Mouse (Mus musculus): ENCODE data around the gene Traf2. TPM values are rescaled to one million over a fixed set of nuclear protein-coding genes. Genes with fewer than 3 reads are reported as not detected.

The Traf2 gene
- polyA plus RNA-seq, 1 experiment from 2014 or later = 34.1 TPM

- Histone ChIP-seq H3K9me3 (ENCODE audit: control insufficient read depth, low read length) (no peaks in the 10 kb centered on the region), H3K36me3 (ENCODE audit: control insufficient read depth, insufficient read depth, low read length) (peaks cover 25% of the 10 kb centered on the region), H3K4me3 (ENCODE audit: low read length) (peak overlapping the region; percentile 53), H3K9ac (ENCODE audit: low read depth, low read length) (peak overlapping the region; percentile 67), H3K4me2 (ENCODE audit: low read depth, low read length) (peak overlapping the region; percentile 58), H3K4me1 (ENCODE audit: control insufficient read depth, insufficient read depth, low read length) (peaks cover 17% of the 10 kb centered on the region), H3K27ac (ENCODE audit: low read length) (peak overlapping the region; percentile 82), H3K27me3 (replicated peaks; ENCODE audit: control insufficient read depth, insufficient read depth, low read length) (no peaks in the 10 kb centered on the region)
- no peak for ATAC-seq
- WGBS = 73% methylated on average over 6 of the region's 6 CpGs
Measured at GRCm38 (mm10) chr2:25568473-25569019, 21.8 kb upstream of the Traf2 start.

GRCm38 (mm10) chr2:25566558-25566957 lies 19.8 kb upstream of the Traf2 start:
- WGBS = 80% methylated on average over 6 of the region's 6 CpGs
- Histone ChIP-seq H3K36me3 (ENCODE audit: control insufficient read depth, insufficient read depth, low read length) (peaks cover 38% of the 10 kb centered on the region), H3K9ac (ENCODE audit: low read depth, low read length) (peak overlapping the region; percentile 67), H3K4me1 (ENCODE audit: control insufficient read depth, insufficient read depth, low read length) (peaks cover 8% of the 10 kb centered on the region; the same call in 1 of the 2 replicates), H3K27me3 (replicated peaks; ENCODE audit: control insufficient read depth, insufficient read depth, low read length) (no peaks in the 10 kb centered on the region), H3K9me3 (ENCODE audit: control insufficient read depth, low read length) (no peaks in the 10 kb centered on the region), H3K27ac (ENCODE audit: low read length) (peak overlapping the region; percentile 82), H3K4me3 (ENCODE audit: low read length) (peak overlapping the region; percentile 53), H3K4me2 (ENCODE audit: low read depth, low read length) (peak overlapping the region; percentile 58)
- no peak for ATAC-seq

GRCm38 (mm10) chr2:25565741-25566140 lies 19.0 kb upstream of the Traf2 start:
- Histone ChIP-seq H3K9me3 (ENCODE audit: control insufficient read depth, low read length) (no peaks in the 10 kb centered on the region), H3K36me3 (ENCODE audit: control insufficient read depth, insufficient read depth, low read length) (peaks cover 38% of the 10 kb centered on the region), H3K27me3 (replicated peaks; ENCODE audit: control insufficient read depth, insufficient read depth, low read length) (no peaks in the 10 kb centered on the region), H3K4me2 (ENCODE audit: low read depth, low read length) (peak overlapping the region; percentile 58), H3K27ac (ENCODE audit: low read length) (peak overlapping the region; percentile 48; the same call in 1 of the 2 replicates), H3K9ac (ENCODE audit: low read depth, low read length) (peak overlapping the region; percentile 67), H3K4me1 (ENCODE audit: control insufficient read depth, insufficient read depth, low read length) (peaks cover 8% of the 10 kb centered on the region; the same call in 1 of the 2 replicates), H3K4me3 (ENCODE audit: low read length) (peak overlapping the region; percentile 53)
- no peak for ATAC-seq
- 88% methylated on average over 8 of the region's 8 CpGs for WGBS

- Histone ChIP-seq H3K27ac (ENCODE audit: low read length) (no peak overlapping the region), H3K36me3 (ENCODE audit: control insufficient read depth, insufficient read depth, low read length) (peaks cover 34% of the 10 kb centered on the region), H3K4me1 (ENCODE audit: control insufficient read depth, insufficient read depth, low read length) (peaks cover 21% of the 10 kb centered on the region), H3K4me3 (ENCODE audit: low read length) (no peak overlapping the region), H3K9me3 (ENCODE audit: control insufficient read depth, low read length) (no peaks in the 10 kb centered on the region), H3K4me2 (ENCODE audit: low read depth, low read length) (no peak overlapping the region), H3K27me3 (replicated peaks; ENCODE audit: control insufficient read depth, insufficient read depth, low read length) (no peaks in the 10 kb centered on the region), H3K9ac (ENCODE audit: low read depth, low read length) (no peak overlapping the region)
- no peak for ATAC-seq
- WGBS = 74% methylated on average over 9 of the region's 9 CpGs
Measured at GRCm38 (mm10) chr2:25561946-25562345, 15.2 kb upstream of the Traf2 start.

GRCm38 (mm10) chr2:25560551-25560950 lies 13.8 kb upstream of the Traf2 start:
- H3K4me2 ChIP-seq (ENCODE audit: low read depth, low read length) = no peak overlapping the region
- H3K4me1 ChIP-seq (ENCODE audit: control insufficient read depth, insufficient read depth, low read length) = peaks cover 24% of the 10 kb centered on the region
- H3K27me3 ChIP-seq (replicated peaks; ENCODE audit: control insufficient read depth, insufficient read depth, low read length) = no peaks in the 10 kb centered on the region
- peaks cover 29% of the 10 kb centered on the region for H3K36me3 ChIP-seq (ENCODE audit: control insufficient read depth, insufficient read depth, low read length)
- H3K27ac ChIP-seq (ENCODE audit: low read length) = no peak overlapping the region
- H3K9me3 ChIP-seq (ENCODE audit: control insufficient read depth, low read length) = no peaks in the 10 kb centered on the region
- H3K9ac ChIP-seq (ENCODE audit: low read depth, low read length) = no peak overlapping the region
- 93% methylated on average over 8 of the region's 8 CpGs for WGBS
- peak; percentile 42 for ATAC-seq
- no peak overlapping the region for H3K4me3 ChIP-seq (ENCODE audit: low read length)

GRCm38 (mm10) chr2:25558774-25559173 lies 12.0 kb upstream of the Traf2 start:
- 52% methylated on average over 6 of the region's 6 CpGs for WGBS
- no peak for ATAC-seq
- peak overlapping the region; percentile 96 for H3K4me3 ChIP-seq (ENCODE audit: low read length)
- peaks cover 15% of the 10 kb centered on the region for H3K36me3 ChIP-seq (ENCODE audit: control insufficient read depth, insufficient read depth, low read length)
- peak overlapping the region; percentile 92 for H3K4me2 ChIP-seq (ENCODE audit: low read depth, low read length)
- peaks cover 24% of the 10 kb centered on the region for H3K4me1 ChIP-seq (ENCODE audit: control insufficient read depth, insufficient read depth, low read length)
- peak overlapping the region; percentile 87; the same call in 1 of the 2 replicates for H3K27ac ChIP-seq (ENCODE audit: low read length)
- H3K27me3 ChIP-seq (replicated peaks; ENCODE audit: control insufficient read depth, insufficient read depth, low read length) = no peaks in the 10 kb centered on the region
- H3K9me3 ChIP-seq (ENCODE audit: control insufficient read depth, low read length) = no peaks in the 10 kb centered on the region
- peak overlapping the region; percentile 95 for H3K9ac ChIP-seq (ENCODE audit: low read depth, low read length)

GRCm38 (mm10) chr2:25557964-25558360 lies 11.2 kb upstream of the Traf2 start:
- peak overlapping the region; percentile 92 for H3K4me2 ChIP-seq (ENCODE audit: low read depth, low read length)
- ATAC-seq = peak; percentile 8
- peak overlapping the region; percentile 87 for H3K27ac ChIP-seq (ENCODE audit: low read length)
- peak overlapping the region; percentile 95 for H3K9ac ChIP-seq (ENCODE audit: low read depth, low read length)
- under 1% methylated on average over 24 of the region's 24 CpGs for WGBS
- no peaks in the 10 kb centered on the region for H3K27me3 ChIP-seq (replicated peaks; ENCODE audit: control insufficient read depth, insufficient read depth, low read length)
- peaks cover 22% of the 10 kb centered on the region for H3K4me1 ChIP-seq (ENCODE audit: control insufficient read depth, insufficient read depth, low read length)
- H3K36me3 ChIP-seq (ENCODE audit: control insufficient read depth, insufficient read depth, low read length) = peaks cover 8% of the 10 kb centered on the region; the same call in 1 of the 2 replicates
- H3K9me3 ChIP-seq (ENCODE audit: control insufficient read depth, low read length) = no peaks in the 10 kb centered on the region
- peak overlapping the region; percentile 96 for H3K4me3 ChIP-seq (ENCODE audit: low read length)

- peak within 1 kb of the TSS; percentile 87 for H3K27ac ChIP-seq (ENCODE audit: low read length)
- peaks cover 3% of the 10 kb centered on the region; the same call in 1 of the 2 replicates for H3K36me3 ChIP-seq (ENCODE audit: control insufficient read depth, insufficient read depth, low read length)
- peak within 1 kb of the TSS; percentile 95 for H3K9ac ChIP-seq (ENCODE audit: low read depth, low read length)
- H3K27me3 ChIP-seq (replicated peaks; ENCODE audit: control insufficient read depth, insufficient read depth, low read length) = no peaks in the 10 kb centered on the region
- H3K4me2 ChIP-seq (ENCODE audit: low read depth, low read length) = peak within 1 kb of the TSS; percentile 92
- H3K4me1 ChIP-seq (ENCODE audit: control insufficient read depth, insufficient read depth, low read length) = peaks cover 18% of the 10 kb centered on the region
- under 1% methylated on average over 61 of the region's 61 CpGs for WGBS
- no peaks in the 10 kb centered on the region for H3K9me3 ChIP-seq (ENCODE audit: control insufficient read depth, low read length)
- peak; percentile 89 for ATAC-seq
- H3K4me3 ChIP-seq (ENCODE audit: low read length) = peak within 1 kb of the TSS; percentile 96
Measured at GRCm38 (mm10) chr2:25557221-25557963, 10.7 kb upstream of the Traf2 start, which contains the start of gene Edf1. Gene Edf1, plus strand, starts transcription at chr2:25557847.

- H3K4me3 ChIP-seq (ENCODE audit: low read length) = no peak overlapping the region
- no peak for ATAC-seq
- no peak overlapping the region for H3K27ac ChIP-seq (ENCODE audit: low read length)
- H3K27me3 ChIP-seq (replicated peaks; ENCODE audit: control insufficient read depth, insufficient read depth, low read length) = no peaks in the 10 kb centered on the region
- peaks cover 18% of the 10 kb centered on the region for H3K4me1 ChIP-seq (ENCODE audit: control insufficient read depth, insufficient read depth, low read length)
- H3K9me3 ChIP-seq (ENCODE audit: control insufficient read depth, low read length) = no peaks in the 10 kb centered on the region
- no peaks in the 10 kb centered on the region for H3K36me3 ChIP-seq (ENCODE audit: control insufficient read depth, insufficient read depth, low read length)
- WGBS = 55% methylated on average over 1 of the region's 1 CpGs
- peak overlapping the region; percentile 87; the same call in 1 of the 2 replicates for H3K4me2 ChIP-seq (ENCODE audit: low read depth, low read length)
- H3K9ac ChIP-seq (ENCODE audit: low read depth, low read length) = 0 out of 2 replicates have a peak overlapping the region, but pooled peaks have one; percentile 4
Measured at GRCm38 (mm10) chr2:25556296-25556695, 9.6 kb upstream of the Traf2 start.

Measured in intestine, embryonic 16.5 days (tissue).